Mouse (Mus musculus): ENCODE data around the gene Txk. TPM values are rescaled to one million over a fixed set of nuclear protein-coding genes. Genes with fewer than 3 reads are reported as not detected.

Gene Txk
- total RNA-seq, 4 experiments from 2014 or later: 0.17 to 0.58 (median 0.34) TPM; not detected in 1

Other genes with a start within 250 kb of the Txk start
- gene Corin, start 248.3 kb downstream of the Txk start, total RNA-seq (2022): under 1 TPM; 0.21 to 0.94 (median 0.40) TPM
- gene Nfxl1, start 193.1 kb downstream of the Txk start, total RNA-seq (2022): 10 to 100 TPM; 11.5 to 16.4 (median 14.7) TPM
- under 1 TPM in 1 of 4 experiments, not detected in 3; 0.33 TPM for gene Zar1, start 171.5 kb downstream of the Txk start, total RNA-seq (2022)
- 1 to 10 TPM in 1 of 4 experiments, under 1 TPM in 2, not detected in 1; 0.57 to 1.0 (median 0.65) TPM for gene Gm5868, start 165.2 kb downstream of the Txk start, total RNA-seq (2022)
- not detected for gene Cnga1, start 108.5 kb downstream of the Txk start, total RNA-seq (2022)
- not detected for gene Nipal1, start 105.0 kb downstream of the Txk start, total RNA-seq (2022)
- gene Tec, start 115.7 kb upstream of the Txk start, total RNA-seq (2022): 1 to 10 TPM; 2.4 to 6.6 (median 3.9) TPM
- 10 to 100 TPM; 22.9 to 30.2 (median 24.6) TPM for gene Slain2, start 161.5 kb upstream of the Txk start, total RNA-seq (2022)
- not detected for gene Gm10135, start 221.9 kb upstream of the Txk start, total RNA-seq (2022)

Measured in left cerebral cortex, adult 8-10 months (tissue).